Mouse (Mus musculus) T-helper 1 cell (primary cell): ENCODE results near the gene Wbp2nl.

Source experiments
- in situ Hi-C: fragments of 300-600 bp; cut with MboI, MseI; formaldehyde crosslinking; loops from one replicate; pipeline ENCODE4 v1.15.1; 2025; ENCODE audit warnings: high pct_unique_total_duplicates

Wbp2nl gene

GRCm38 (mm10) chr15:82298764-82299561, at the start of gene Wbp2nl:
Gene Wbp2nl (plus strand): TSS chr15:82298954.
- in situ Hi-C loops, result no loop called here

- in situ Hi-C loops, result no loop called here
Observed at GRCm38 (mm10) chr15:82251579-82251978, 47.2 kb upstream of the Wbp2nl start.

- in situ Hi-C loops, result no loop called here
Observed at GRCm38 (mm10) chr15:82252097-82252496, 46.7 kb upstream of the Wbp2nl start, which contains the start of gene 1500009C09Rik. Gene 1500009C09Rik (plus strand): TSS chr15:82252397.

GRCm38 (mm10) chr15:82255248-82255647, 43.5 kb upstream of the Wbp2nl start:
- in situ Hi-C loops, result no loop called here

GRCm38 (mm10) chr15:82255944-82256383, 42.8 kb upstream of the Wbp2nl start:
- in situ Hi-C loops, result no loop called here

- in situ Hi-C loops, result no loop called here
Observed at GRCm38 (mm10) chr15:82259510-82259909, 39.2 kb upstream of the Wbp2nl start.

GRCm38 (mm10) chr15:82266356-82266755, 32.4 kb upstream of the Wbp2nl start:
- in situ Hi-C loops, result no loop called here

- in situ Hi-C loops, result no loop called here
Observed at GRCm38 (mm10) chr15:82268185-82268584, 30.6 kb upstream of the Wbp2nl start.

GRCm38 (mm10) chr15:82268783-82269182, 30.0 kb upstream of the Wbp2nl start:
- in situ Hi-C loops, result no loop called here

GRCm38 (mm10) chr15:82271201-82271600, 27.6 kb upstream of the Wbp2nl start:
- in situ Hi-C loops, result loop anchor here (5.0 to 10.0 kb wide), 2 partner anchors 141 to 514 kb away; no protein-coding TSS in a partner anchor

- in situ Hi-C loops, result loop anchor here (5.0 to 10.0 kb wide), 2 partner anchors 140 to 513 kb away; no protein-coding TSS in a partner anchor
Observed at GRCm38 (mm10) chr15:82272295-82272694, 26.5 kb upstream of the Wbp2nl start.

GRCm38 (mm10) chr15:82274593-82274926, 24.2 kb upstream of the Wbp2nl start, which contains the start of gene Sept3:
Gene Sept3 (plus strand): TSS chr15:82274893.
- in situ Hi-C loops, result loop anchor here (5.0 to 10.0 kb wide), 2 partner anchors 138 to 510 kb away; no protein-coding TSS in a partner anchor

- in situ Hi-C loops, result loop anchor here (5.0 to 10.0 kb wide), 2 partner anchors 137 to 510 kb away; no protein-coding TSS in a partner anchor
Observed at GRCm38 (mm10) chr15:82274927-82275901, 23.5 kb upstream of the Wbp2nl start.

- in situ Hi-C loops, result loop anchor here (10.0 kb wide), 1 partner anchor 507 kb away; no protein-coding TSS in a partner anchor
Observed at GRCm38 (mm10) chr15:82277591-82277990, 21.2 kb upstream of the Wbp2nl start.

GRCm38 (mm10) chr15:82280638-82281037, 18.1 kb upstream of the Wbp2nl start:
- in situ Hi-C loops, result no loop called here

- in situ Hi-C loops, result no loop called here
Observed at GRCm38 (mm10) chr15:82286157-82286556, 12.6 kb upstream of the Wbp2nl start.

- in situ Hi-C loops, result no loop called here
Observed at GRCm38 (mm10) chr15:82290252-82290651, 8.5 kb upstream of the Wbp2nl start.

GRCm38 (mm10) chr15:82292851-82293250, 5.9 kb upstream of the Wbp2nl start:
- in situ Hi-C loops, result no loop called here

- in situ Hi-C loops, result no loop called here
Observed at GRCm38 (mm10) chr15:82293271-82293711, 5.5 kb upstream of the Wbp2nl start.

GRCm38 (mm10) chr15:82294059-82294458, 4.7 kb upstream of the Wbp2nl start:
- in situ Hi-C loops, result no loop called here

- in situ Hi-C loops, result no loop called here
Observed at GRCm38 (mm10) chr15:82307107-82307506, 8.4 kb downstream of the Wbp2nl start.

- in situ Hi-C loops, result no loop called here
Observed at GRCm38 (mm10) chr15:82308416-82308815, 9.7 kb downstream of the Wbp2nl start.
